Mouse (Mus musculus) kidney, embryonic 14.5 days (tissue): ENCODE results near the gene Chrm1. TPM values are rescaled to one million over a fixed set of nuclear protein-coding genes. Genes with fewer than 3 reads are reported as not detected.

ENCODE experiments used
- ATAC-seq: fragments of 200-750 bp; cut with Nextera tagmentation; 2 replicates; pipeline ENCODE4 v1.8.0; 2017; ENCODE audit warnings: moderate number of reproducible peaks, mild to moderate bottlenecking, moderate TSS enrichment, moderate library complexity; ENCODE audit not compliant: low FRiP score, low TSS enrichment
- H3K27ac ChIP-seq: fragments of 300-500 bp; sonication (generic); 2 replicates; pipeline ENCODE4 v1.5.1; 2014; ENCODE audit warnings: low read depth, mild to moderate bottlenecking, low read length, moderate library complexity, mixed read lengths
- H3K27me3 ChIP-seq: fragments of 300-500 bp; sonication (generic); 2 replicates; pipeline ENCODE4 v1.6.1; 2014; ENCODE audit warnings: mild to moderate bottlenecking, low read length; ENCODE audit not compliant: control insufficient read depth, insufficient read depth
- H3K36me3 ChIP-seq: fragments of 300-500 bp; sonication (generic); 2 replicates; pipeline ENCODE4 v1.6.1; 2014; ENCODE audit warnings: low read length, mixed read lengths; ENCODE audit not compliant: control insufficient read depth, insufficient read depth
- H3K4me1 ChIP-seq: fragments of 300-500 bp; sonication (generic); 2 replicates; pipeline ENCODE4 v1.6.1; 2014; ENCODE audit warnings: low read length, mixed read lengths; ENCODE audit not compliant: control insufficient read depth, insufficient read depth
- H3K4me2 ChIP-seq: fragments of 300-500 bp; sonication (generic); replicated peaks from 2 replicates; pipeline ENCODE4 v1.6.1; 2014; ENCODE audit warnings: low read depth, mild to moderate bottlenecking, low read length
- H3K4me3 ChIP-seq: fragments of 300-500 bp; sonication (generic); 2 replicates; pipeline ENCODE4 v1.5.1; 2014; ENCODE audit warnings: mild to moderate bottlenecking, low read length
- H3K9ac ChIP-seq: fragments of 300-500 bp; sonication (generic); 2 replicates; pipeline ENCODE4 v1.6.1; 2014; ENCODE audit warnings: low read depth, mild to moderate bottlenecking, low read length, moderate library complexity
- H3K9me3 ChIP-seq: fragments of 300-500 bp; sonication (generic); 2 replicates; pipeline ENCODE4 v1.6.1; 2016; ENCODE audit warnings: low read length; ENCODE audit not compliant: control insufficient read depth
- WGBS: fragments of 180-500 bp; shearing (Covaris S2); extraction: QIAGEN DNeasy Blood & Tissue Kit; methylation state at CpG from one replicate; pipeline ENCODE4 v1.1.7; 2014; 5-methylcytosine and 5-hydroxymethylcytosine counted together
- polyA plus RNA-seq: library from polyadenylated mRNA; unstranded; fragments of >200 nt; fragmentation: Nextera tagmentation; extraction: Ambion mirVana; gene quantifications from 2 replicates; pipeline ENCODE4 v1.2.1, GENCODE M21; 2014

The Chrm1 gene
- polyA plus RNA-seq, 1 experiment from 2014 or later: not detected

GRCm38 (mm10) chr19:8673336-8674063 is 9.9 kb downstream of the Chrm1 start:
- H3K27ac ChIP-seq: no peak overlapping the region
- no peak overlapping the region for H3K4me3 ChIP-seq
- WGBS: 73% methylated on average over 9 of the region's 9 CpGs
- no peak for ATAC-seq
- no peak overlapping the region for H3K9ac ChIP-seq
- H3K36me3 ChIP-seq: no peaks in the 10 kb centered on the region
- H3K27me3 ChIP-seq: no peaks in the 10 kb centered on the region
- no peaks in the 10 kb centered on the region for H3K9me3 ChIP-seq
- H3K4me1 ChIP-seq: no peaks in the 10 kb centered on the region
- no peak overlapping the region for H3K4me2 ChIP-seq

- Histone ChIP-seq H3K27me3 (no peaks in the 10 kb centered on the region), H3K36me3 (no peaks in the 10 kb centered on the region), H3K9ac (no peak overlapping the region), H3K9me3 (no peaks in the 10 kb centered on the region), H3K4me1 (no peaks in the 10 kb centered on the region), H3K27ac (no peak overlapping the region; the same call in 1 of the 2 replicates), H3K4me3 (no peak overlapping the region), H3K4me2 (peak overlapping the region; percentile 26; the same call in 1 of the 2 replicates)
- WGBS: 35% methylated on average over 18 of the region's 18 CpGs
- 0 out of 2 replicates have a peak, but pooled peaks have one; percentile 36 for ATAC-seq
Observed at GRCm38 (mm10) chr19:8679031-8679779, 15.6 kb downstream of the Chrm1 start.

DNA sequence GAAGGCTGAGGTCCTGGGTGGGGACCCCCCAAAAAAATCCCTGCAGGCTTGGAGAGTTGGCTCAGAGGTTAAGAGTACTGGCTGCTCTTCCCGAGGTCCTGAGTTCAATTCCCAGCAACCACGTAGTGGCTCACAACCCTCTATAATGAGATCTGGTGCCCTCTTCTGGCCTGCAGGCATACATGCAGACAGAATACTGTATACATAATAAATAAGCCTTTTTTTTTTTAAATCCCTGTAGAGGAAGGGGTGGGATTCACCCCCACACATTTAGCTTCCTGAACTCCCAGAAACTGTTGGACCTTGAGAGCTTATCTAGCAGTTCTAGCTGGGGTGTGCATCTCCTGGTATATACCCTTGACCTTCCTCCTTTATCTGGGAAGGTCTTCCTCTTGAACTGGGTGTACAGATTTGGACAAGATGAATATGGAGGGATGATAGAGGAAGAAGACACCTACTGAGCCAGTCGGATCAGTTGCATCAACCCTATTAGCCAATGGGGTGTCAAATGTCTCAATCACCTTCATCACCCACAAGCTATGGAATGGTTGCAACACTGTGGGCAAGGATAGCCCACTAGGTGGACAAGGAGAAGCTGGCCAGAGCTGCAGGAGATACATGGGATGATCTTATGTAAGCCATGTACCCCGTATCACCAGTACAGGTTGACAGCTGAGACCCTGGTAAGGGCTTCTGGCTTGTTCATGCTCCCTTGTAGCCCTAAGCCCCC is 18.2 kb downstream of the Chrm1 start:
- Histone ChIP-seq H3K4me3 (no peak overlapping the region), H3K9ac (no peak overlapping the region), H3K9me3 (no peaks in the 10 kb centered on the region), H3K4me1 (no peaks in the 10 kb centered on the region), H3K36me3 (no peaks in the 10 kb centered on the region), H3K27me3 (no peaks in the 10 kb centered on the region), H3K4me2 (no peak overlapping the region), H3K27ac (no peak overlapping the region)
- no peak for ATAC-seq
- WGBS: 91% methylated on average over 4 of the region's 4 CpGs

DNA sequence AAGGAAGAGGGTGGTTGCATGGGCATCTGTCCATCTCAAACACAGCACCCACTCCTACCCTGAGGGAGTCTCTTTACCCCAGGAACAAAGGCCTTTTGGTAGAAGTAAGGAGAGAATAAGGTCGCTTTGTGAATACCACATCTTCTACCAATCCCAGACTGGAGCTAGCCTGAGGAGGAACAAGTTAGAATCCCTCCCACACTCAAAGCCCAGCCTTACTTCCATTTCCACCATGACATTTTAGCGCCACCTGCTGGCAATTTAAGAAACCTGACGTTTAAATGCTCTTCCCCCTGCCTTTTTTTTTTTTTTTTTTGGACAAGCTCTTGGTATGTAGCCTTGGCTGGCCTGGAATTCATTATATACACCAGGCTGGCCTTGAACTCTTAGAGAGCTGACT is 19.4 kb downstream of the Chrm1 start:
- no peak overlapping the region for H3K4me2 ChIP-seq
- WGBS: 5% methylated on average over 3 of the region's 3 CpGs
- H3K9ac ChIP-seq: no peak overlapping the region
- no peak overlapping the region for H3K27ac ChIP-seq
- no peaks in the 10 kb centered on the region for H3K27me3 ChIP-seq
- H3K4me3 ChIP-seq: no peak overlapping the region
- peak; percentile 69; the same call in 1 of the 2 replicates for ATAC-seq
- H3K9me3 ChIP-seq: no peaks in the 10 kb centered on the region
- no peaks in the 10 kb centered on the region for H3K36me3 ChIP-seq
- H3K4me1 ChIP-seq: no peaks in the 10 kb centered on the region

- Histone ChIP-seq H3K27me3 (no peaks in the 10 kb centered on the region), H3K4me3 (no peak overlapping the region), H3K4me1 (no peaks in the 10 kb centered on the region), H3K9ac (no peak overlapping the region), H3K36me3 (no peaks in the 10 kb centered on the region), H3K27ac (no peak overlapping the region), H3K4me2 (no peak overlapping the region), H3K9me3 (no peaks in the 10 kb centered on the region)
- 82% methylated on average over 2 of the region's 2 CpGs for WGBS
- no peak for ATAC-seq
Observed at GRCm38 (mm10) chr19:8683627-8684026, 20.0 kb downstream of the Chrm1 start.

DNA sequence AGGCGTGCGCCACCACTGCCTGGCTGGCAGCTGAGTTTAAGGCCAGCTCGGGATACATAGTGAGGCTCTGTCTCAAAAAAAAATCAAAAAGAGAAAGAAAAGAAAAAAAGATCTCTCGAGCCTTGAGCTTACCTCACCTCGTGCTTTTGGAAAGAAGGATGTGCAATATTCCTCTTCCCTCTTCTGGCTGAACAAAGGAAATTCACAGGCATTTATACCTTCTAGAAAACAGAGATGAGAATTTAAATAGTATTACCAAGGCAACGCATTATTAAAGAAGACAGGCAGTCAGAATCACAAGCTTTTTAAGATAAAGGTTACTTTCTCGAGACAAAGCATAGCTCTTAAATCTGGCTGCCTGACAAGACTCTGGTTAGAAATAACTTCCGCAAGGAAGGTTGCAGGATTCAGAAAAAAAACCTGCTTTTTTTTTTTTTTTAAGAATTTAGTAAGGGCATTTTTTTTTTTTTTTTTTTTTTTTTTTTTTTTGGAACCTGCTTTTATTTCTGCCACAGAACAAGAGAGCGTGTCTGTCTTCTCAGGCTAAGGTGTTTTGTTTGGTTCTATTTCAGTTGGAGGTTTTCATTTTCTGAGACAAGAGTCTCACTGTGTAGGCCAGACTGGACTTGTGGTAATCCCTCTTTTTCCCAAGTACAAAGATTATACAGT is 28.4 kb downstream of the Chrm1 start:
- Histone ChIP-seq H3K27ac (no peak overlapping the region), H3K4me2 (no peak overlapping the region), H3K27me3 (no peaks in the 10 kb centered on the region), H3K9me3 (no peaks in the 10 kb centered on the region), H3K36me3 (no peaks in the 10 kb centered on the region), H3K4me1 (no peaks in the 10 kb centered on the region), H3K9ac (no peak overlapping the region), H3K4me3 (no peak overlapping the region)
- 71% methylated on average over 9 of the region's 9 CpGs for WGBS
- ATAC-seq: no peak

DNA sequence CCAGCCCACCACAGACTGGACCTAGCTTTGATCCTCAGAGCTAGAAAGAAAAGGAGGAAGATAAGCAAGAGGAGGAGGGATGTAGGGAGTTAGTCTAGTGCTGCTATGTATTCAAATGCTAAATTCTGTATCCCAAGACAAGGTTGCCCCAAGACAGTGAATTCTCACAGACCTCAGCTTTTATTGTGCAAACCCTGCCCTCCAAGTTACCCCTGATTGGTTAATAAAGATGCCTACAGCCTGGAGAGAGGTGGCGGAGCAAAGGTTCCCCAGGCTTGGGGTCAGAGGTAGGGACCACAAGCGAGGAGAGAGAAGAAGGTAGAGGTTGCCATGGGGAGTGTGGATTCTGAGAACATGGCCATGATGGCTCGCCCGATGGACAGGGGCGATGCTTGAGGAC is 29.2 kb downstream of the Chrm1 start:
- no peak for ATAC-seq
- H3K27me3 ChIP-seq: no peaks in the 10 kb centered on the region
- no peak overlapping the region for H3K4me2 ChIP-seq
- no peaks in the 10 kb centered on the region for H3K9me3 ChIP-seq
- no peak overlapping the region for H3K4me3 ChIP-seq
- H3K4me1 ChIP-seq: no peaks in the 10 kb centered on the region
- no peak overlapping the region for H3K27ac ChIP-seq
- 66% methylated on average over 5 of the region's 5 CpGs for WGBS
- no peak overlapping the region for H3K9ac ChIP-seq
- no peaks in the 10 kb centered on the region for H3K36me3 ChIP-seq

- no peaks in the 10 kb centered on the region for H3K4me1 ChIP-seq
- no peaks in the 10 kb centered on the region for H3K36me3 ChIP-seq
- peak; percentile 53; the same call in 1 of the 2 replicates for ATAC-seq
- no peak overlapping the region for H3K4me3 ChIP-seq
- no peak overlapping the region for H3K9ac ChIP-seq
- H3K27ac ChIP-seq: no peak overlapping the region
- no peaks in the 10 kb centered on the region for H3K27me3 ChIP-seq
- no peak overlapping the region for H3K4me2 ChIP-seq
- 60% methylated on average over 5 of the region's 6 CpGs for WGBS
- H3K9me3 ChIP-seq: no peaks in the 10 kb centered on the region
Observed at GRCm38 (mm10) chr19:8695330-8695729, 31.7 kb downstream of the Chrm1 start.
